Mouse (Mus musculus) lung, embryonic 15.5 days (tissue): ENCODE data around the gene Arhgap18. TPM values are rescaled to one million over a fixed set of nuclear protein-coding genes. Genes with fewer than 3 reads are reported as not detected.

ENCODE experiments used
- ATAC-seq: fragments of 200-750 bp; cut with Nextera tagmentation; 2 replicates; pipeline ENCODE4 v1.8.0; 2017; ENCODE audit warnings: moderate number of reproducible peaks, borderline replicate concordance; ENCODE audit not compliant: low FRiP score, low TSS enrichment; ENCODE audit errors: extremely low read depth
- H3K27ac ChIP-seq: fragments of 300-500 bp; sonication (generic); 2 replicates; pipeline ENCODE4 v1.5.1; 2015; ENCODE audit warnings: moderate library complexity, mild to moderate bottlenecking, inconsistent platforms
- H3K27me3 ChIP-seq: fragments of 300-500 bp; sonication (generic); 2 replicates; pipeline ENCODE4 v1.6.1; 2015; ENCODE audit warnings: inconsistent platforms
- H3K36me3 ChIP-seq: fragments of 300-500 bp; sonication (generic); 2 replicates; pipeline ENCODE4 v1.6.1; 2015; ENCODE audit warnings: inconsistent platforms
- H3K4me1 ChIP-seq: fragments of 300-500 bp; sonication (generic); 2 replicates; pipeline ENCODE4 v1.6.1; 2015; ENCODE audit warnings: inconsistent platforms
- H3K4me2 ChIP-seq: fragments of 300-500 bp; sonication (generic); 2 replicates; pipeline ENCODE4 v1.6.1; 2015; ENCODE audit warnings: inconsistent platforms, mild to moderate bottlenecking, moderate library complexity
- H3K4me3 ChIP-seq: fragments of 300-500 bp; sonication (generic); 2 replicates; pipeline ENCODE4 v1.5.1; 2015; ENCODE audit warnings: mild to moderate bottlenecking, inconsistent platforms
- H3K9ac ChIP-seq: fragments of 300-500 bp; sonication (generic); 2 replicates; pipeline ENCODE4 v1.6.1; 2015; ENCODE audit warnings: inconsistent platforms
- H3K9me3 ChIP-seq: fragments of 300-500 bp; sonication (generic); 2 replicates; pipeline ENCODE4 v1.6.1; 2016; ENCODE audit warnings: inconsistent platforms
- WGBS: fragments of 180-500 bp; shearing (Covaris S2); methylation state at CpG from one replicate; pipeline ENCODE4 v1.1.7; 2015; 5-methylcytosine and 5-hydroxymethylcytosine counted together
- polyA plus RNA-seq: library from polyadenylated mRNA; unstranded; fragments of >200 nt; fragmentation: Nextera tagmentation; extraction: Ambion mirVana; gene quantifications from 2 replicates; pipeline ENCODE4 v1.2.1, GENCODE M21; 2015

Arhgap18 gene
- polyA plus RNA-seq, 1 experiment from 2014 or later: 50.5 TPM

GRCm38 (mm10) chr10:26889226-26889625 lies 136.0 kb downstream of the Arhgap18 start:
- Histone ChIP-seq H3K4me2 (no peak overlapping the region), H3K4me3 (no peak overlapping the region), H3K9ac (no peak overlapping the region), H3K27ac (no peak overlapping the region), H3K4me1 (no peaks in the 10 kb centered on the region), H3K36me3 (no peaks in the 10 kb centered on the region), H3K9me3 (no peaks in the 10 kb centered on the region), H3K27me3 (no peaks in the 10 kb centered on the region)
- WGBS: 48% methylated on average over 6 of the region's 6 CpGs
- ATAC-seq: no peak

GRCm38 (mm10) chr10:26889754-26890153 lies 136.5 kb downstream of the Arhgap18 start:
- Histone ChIP-seq H3K36me3 (no peaks in the 10 kb centered on the region), H3K27me3 (no peaks in the 10 kb centered on the region), H3K9ac (no peak overlapping the region), H3K9me3 (no peaks in the 10 kb centered on the region), H3K4me2 (no peak overlapping the region), H3K27ac (no peak overlapping the region), H3K4me1 (no peaks in the 10 kb centered on the region), H3K4me3 (no peak overlapping the region)
- no peak for ATAC-seq
- 63% methylated on average over 2 of the region's 2 CpGs for WGBS

- Histone ChIP-seq H3K27me3 (no peaks in the 10 kb centered on the region), H3K4me3 (no peak overlapping the region), H3K4me1 (no peaks in the 10 kb centered on the region), H3K4me2 (no peak overlapping the region), H3K9me3 (no peaks in the 10 kb centered on the region), H3K36me3 (no peaks in the 10 kb centered on the region), H3K27ac (no peak overlapping the region), H3K9ac (no peak overlapping the region)
- WGBS: 4% methylated on average over 4 of the region's 4 CpGs
- no peak; the same call in 1 of the 2 replicates for ATAC-seq
These were observed 137.2 kb downstream of the Arhgap18 start for GRCm38 (mm10) chr10:26890269-26890955.

- no peak overlapping the region for H3K4me2 ChIP-seq
- WGBS: 78% methylated on average over 1 of the region's 1 CpGs
- no peak overlapping the region for H3K27ac ChIP-seq
- no peaks in the 10 kb centered on the region for H3K27me3 ChIP-seq
- H3K9me3 ChIP-seq: no peaks in the 10 kb centered on the region
- H3K36me3 ChIP-seq: no peaks in the 10 kb centered on the region
- no peak for ATAC-seq
- no peaks in the 10 kb centered on the region for H3K4me1 ChIP-seq
- H3K4me3 ChIP-seq: no peak overlapping the region
- no peak overlapping the region for H3K9ac ChIP-seq
These were observed 139.9 kb downstream of the Arhgap18 start for GRCm38 (mm10) chr10:26893091-26893490.

- Histone ChIP-seq H3K9me3 (no peaks in the 10 kb centered on the region), H3K4me3 (no peak overlapping the region), H3K4me2 (no peak overlapping the region), H3K27ac (no peak overlapping the region), H3K9ac (no peak overlapping the region), H3K4me1 (no peaks in the 10 kb centered on the region), H3K36me3 (no peaks in the 10 kb centered on the region), H3K27me3 (no peaks in the 10 kb centered on the region)
- WGBS: 51% methylated on average over 6 of the region's 6 CpGs
- ATAC-seq: no peak
These were observed 142.5 kb downstream of the Arhgap18 start for GRCm38 (mm10) chr10:26895726-26896125.

GRCm38 (mm10) chr10:26900426-26900825 lies 147.2 kb downstream of the Arhgap18 start:
- Histone ChIP-seq H3K27me3 (no peaks in the 10 kb centered on the region), H3K4me2 (no peak overlapping the region), H3K4me1 (no peaks in the 10 kb centered on the region), H3K9me3 (no peaks in the 10 kb centered on the region), H3K36me3 (no peaks in the 10 kb centered on the region), H3K27ac (no peak overlapping the region), H3K4me3 (no peak overlapping the region), H3K9ac (no peak overlapping the region)
- 55% methylated on average over 1 of the region's 1 CpGs for WGBS
- no peak for ATAC-seq

- no peaks in the 10 kb centered on the region for H3K36me3 ChIP-seq
- no peak for ATAC-seq
- no peak overlapping the region for H3K9ac ChIP-seq
- no peak overlapping the region for H3K4me3 ChIP-seq
- H3K27me3 ChIP-seq: no peaks in the 10 kb centered on the region
- H3K4me2 ChIP-seq: no peak overlapping the region
- H3K9me3 ChIP-seq: no peaks in the 10 kb centered on the region
- no peak overlapping the region for H3K27ac ChIP-seq
- H3K4me1 ChIP-seq: no peaks in the 10 kb centered on the region
- 69% methylated on average over 1 of the region's 1 CpGs for WGBS
These were observed 150.6 kb downstream of the Arhgap18 start for GRCm38 (mm10) chr10:26903781-26904180.

GRCm38 (mm10) chr10:26911176-26911575 lies 158.0 kb downstream of the Arhgap18 start:
- WGBS: 63% methylated on average over 3 of the region's 3 CpGs
- Histone ChIP-seq H3K27me3 (no peaks in the 10 kb centered on the region), H3K36me3 (no peaks in the 10 kb centered on the region)

GRCm38 (mm10) chr10:26912112-26912797 lies 159.0 kb downstream of the Arhgap18 start:
- Histone ChIP-seq H3K36me3 (no peaks in the 10 kb centered on the region), H3K4me1 (no peaks in the 10 kb centered on the region), H3K4me3 (no peak overlapping the region), H3K4me2 (no peak overlapping the region), H3K27ac (no peak overlapping the region), H3K9ac (no peak overlapping the region), H3K9me3 (no peaks in the 10 kb centered on the region), H3K27me3 (no peaks in the 10 kb centered on the region)
- ATAC-seq: no peak
- 65% methylated on average over 7 of the region's 7 CpGs for WGBS

More at GRCm38 (mm10) chr10:26911176-26911575, 158.0 kb downstream of the Arhgap18 start:
- Histone ChIP-seq H3K4me3 (no peak overlapping the region), H3K4me1 (no peaks in the 10 kb centered on the region), H3K9me3 (no peaks in the 10 kb centered on the region), H3K9ac (no peak overlapping the region), H3K27ac (no peak overlapping the region), H3K4me2 (no peak overlapping the region)
- no peak for ATAC-seq

GRCm38 (mm10) chr10:26912807-26913206 lies 159.6 kb downstream of the Arhgap18 start:
- no peak overlapping the region for H3K9ac ChIP-seq
- H3K36me3 ChIP-seq: no peaks in the 10 kb centered on the region
- no peak for ATAC-seq
- H3K27ac ChIP-seq: no peak overlapping the region
- no peak overlapping the region for H3K4me2 ChIP-seq
- no peak overlapping the region for H3K4me3 ChIP-seq
- H3K9me3 ChIP-seq: no peaks in the 10 kb centered on the region
- WGBS: 86% methylated on average over 1 of the region's 1 CpGs
- no peaks in the 10 kb centered on the region for H3K27me3 ChIP-seq
- H3K4me1 ChIP-seq: no peaks in the 10 kb centered on the region

- 24% methylated on average over 5 of the region's 5 CpGs for whole genome bisulfite sequencing
These were observed 166.2 kb downstream of the Arhgap18 start for GRCm38 (mm10) chr10:26919307-26919977.

GRCm38 (mm10) chr10:26920383-26920979 lies 167.3 kb downstream of the Arhgap18 start:
- H3K4me3 ChIP-seq: no peak overlapping the region
- H3K27ac ChIP-seq: no peak overlapping the region
- H3K4me1 ChIP-seq: no peaks in the 10 kb centered on the region
- H3K9ac ChIP-seq: no peak overlapping the region
- WGBS: 54% methylated on average over 8 of the region's 8 CpGs
- H3K4me2 ChIP-seq: no peak overlapping the region
- no peak for ATAC-seq
- H3K36me3 ChIP-seq: no peaks in the 10 kb centered on the region
- no peaks in the 10 kb centered on the region for H3K27me3 ChIP-seq
- no peaks in the 10 kb centered on the region for H3K9me3 ChIP-seq

More at GRCm38 (mm10) chr10:26919307-26919977, 166.2 kb downstream of the Arhgap18 start:
- Histone ChIP-seq H3K27ac (no peak overlapping the region), H3K9me3 (no peaks in the 10 kb centered on the region), H3K27me3 (no peaks in the 10 kb centered on the region), H3K4me1 (no peaks in the 10 kb centered on the region), H3K4me2 (no peak overlapping the region), H3K36me3 (no peaks in the 10 kb centered on the region), H3K4me3 (no peak overlapping the region), H3K9ac (no peak overlapping the region)
- no peak for ATAC-seq
